Mouse (Mus musculus): ENCODE measurements around the gene Rab3a. TPM values are rescaled to one million over a fixed set of nuclear protein-coding genes. Genes with fewer than 3 reads are reported as not detected.

Gene Rab3a
- polyA plus RNA-seq, 3 experiments from 2014 or later = 4.6 to 8.6 (median 7.9) TPM

- ATAC-seq = no peak
Measured at GRCm38 (mm10) chr8:70802786-70803510, 48.5 kb downstream of the Rab3a start.

DNA sequence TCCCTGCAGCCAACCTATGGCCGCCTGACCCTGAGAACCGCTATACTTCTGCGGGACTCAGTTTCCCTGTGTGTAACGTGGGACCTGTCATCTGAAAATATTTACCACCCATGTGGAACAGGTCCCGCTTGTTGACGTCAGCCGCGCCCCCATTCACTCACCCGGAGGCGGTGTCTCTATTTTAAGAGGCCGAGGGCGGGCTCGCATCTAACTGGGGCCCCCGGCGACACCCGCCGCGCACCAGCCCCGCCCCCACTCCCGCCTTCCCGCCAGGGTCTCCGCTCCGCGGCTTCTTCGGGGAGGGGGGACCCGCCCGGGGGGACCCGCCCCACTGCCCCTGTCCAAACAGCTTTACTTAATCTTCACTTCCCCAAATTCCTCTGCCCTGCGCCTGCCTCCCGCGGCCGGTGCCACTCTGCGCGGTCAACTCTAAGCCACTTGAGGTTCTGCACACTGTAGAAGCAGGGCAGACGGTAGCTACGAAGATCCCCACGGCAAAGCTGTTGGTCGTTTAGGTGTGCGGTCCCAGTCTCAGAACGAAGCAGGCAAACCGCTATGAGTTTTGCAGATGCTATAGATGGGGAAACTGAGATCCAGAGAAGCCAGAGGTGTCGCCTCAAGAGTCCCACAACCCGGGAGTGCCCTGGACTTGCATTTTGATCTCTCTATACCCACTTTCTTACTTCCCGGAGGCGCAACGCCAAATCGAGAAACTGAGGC is 49.4 kb downstream of the Rab3a start:
- no peak for ATAC-seq

GRCm38 (mm10) chr8:70804481-70805206 is 50.2 kb downstream of the Rab3a start, which contains the start of gene Mast3:
Gene Mast3, minus strand, starts transcription at chr8:70805054.
- peak; percentile 44 for ATAC-seq

- ATAC-seq = peak; percentile 67
Measured at GRCm38 (mm10) chr8:70806541-70806940, 52.1 kb downstream of the Rab3a start.

DNA sequence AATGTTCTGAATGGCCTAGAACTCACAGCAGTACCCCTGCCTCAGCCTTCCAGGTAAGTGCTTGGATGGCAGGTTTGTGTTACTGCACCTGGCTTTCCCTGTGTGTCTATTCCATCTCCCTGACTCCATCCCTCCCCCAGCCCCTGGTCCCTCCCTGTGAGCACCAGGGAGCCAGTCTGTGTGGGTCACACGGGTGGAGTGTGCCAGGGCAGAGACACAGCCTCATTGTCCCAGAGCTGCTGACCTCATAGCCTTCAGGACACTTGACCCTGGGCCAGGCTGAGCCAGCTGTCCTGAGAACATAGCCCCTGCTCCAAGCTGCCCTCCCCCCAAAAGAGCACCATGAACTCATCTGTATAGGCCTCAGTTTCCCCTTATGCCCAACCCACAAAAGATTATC is 52.8 kb downstream of the Rab3a start:
- ATAC-seq = no peak

DNA sequence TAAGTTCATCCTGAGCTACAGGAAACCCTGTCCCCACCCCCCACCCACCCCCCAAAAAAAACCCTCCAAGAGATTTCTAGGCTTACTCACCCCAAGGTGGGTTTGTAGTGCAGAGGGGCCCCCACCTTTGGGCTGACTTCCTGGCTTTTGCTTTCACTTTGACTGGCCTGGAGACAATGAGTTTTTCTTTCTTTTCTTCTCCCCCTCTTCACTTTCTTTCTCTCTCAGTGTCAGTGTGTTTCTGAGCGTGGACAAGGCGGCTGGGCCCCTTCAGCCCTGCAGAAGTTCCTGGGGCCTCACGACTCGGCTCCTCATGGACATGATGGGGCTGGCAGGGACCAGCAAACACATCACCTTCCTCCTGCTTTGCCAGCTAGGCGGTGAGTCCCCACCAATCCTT is 53.8 kb downstream of the Rab3a start, which contains the start of gene Il12rb1:
Gene Il12rb1, plus strand, starts transcription at position 211 of the 400 bp plus-strand sequence.
- peak; percentile 65 for ATAC-seq

Other genes with a start within 250 kb of the Rab3a start
- gene Rex1bd, start 247.9 kb upstream of the Rab3a start, polyA plus RNA-seq (2017; shearing (Covaris generic)) = 10 to 100 TPM; 67.7 to 85.1 (median 84.4) TPM
- gene Uba52, start 243.9 kb upstream of the Rab3a start, polyA plus RNA-seq (2017; shearing (Covaris generic)) = 1,000 to 10,000 TPM; 2,608 to 4,221 (median 3,776) TPM
- gene Fkbp8, start 227.0 kb upstream of the Rab3a start, polyA plus RNA-seq (2017; shearing (Covaris generic)) = 100 to 1,000 TPM; 133 to 156 (median 138) TPM
- gene Kxd1, start 226.7 kb upstream of the Rab3a start, polyA plus RNA-seq (2017; shearing (Covaris generic)) = 100 to 1,000 TPM; 138 to 187 (median 180) TPM
- gene Ell, start 215.2 kb upstream of the Rab3a start, polyA plus RNA-seq (2017; shearing (Covaris generic)) = 10 to 100 TPM; 30.5 to 37.0 (median 35.6) TPM
- 10 to 100 TPM; 27.6 to 32.6 (median 31.7) TPM for gene Isyna1, start 160.3 kb upstream of the Rab3a start, polyA plus RNA-seq (2017; shearing (Covaris generic))
- 10 to 100 TPM in 2 of 3 experiments, 1 to 10 TPM in 1; 2.6 to 16.2 (median 14.7) TPM for gene Ssbp4, start 145.8 kb upstream of the Rab3a start, polyA plus RNA-seq (2017; shearing (Covaris generic))
- gene Lrrc25, start 138.5 kb upstream of the Rab3a start, polyA plus RNA-seq (2017; shearing (Covaris generic)) = 1 to 10 TPM in 1 of 3 experiments, under 1 TPM in 2; 0.47 to 3.8 (median 0.71) TPM
- gene Gdf15, start 122.2 kb upstream of the Rab3a start, polyA plus RNA-seq (2017; shearing (Covaris generic)) = not detected
- 1 to 10 TPM; 3.8 to 6.4 (median 4.8) TPM for gene Pgpep1, start 94.3 kb upstream of the Rab3a start, polyA plus RNA-seq (2017; shearing (Covaris generic))
- gene Lsm4, start 81.4 kb upstream of the Rab3a start, polyA plus RNA-seq (2017; shearing (Covaris generic)) = 100 to 1,000 TPM in 1 of 3 experiments, 10 to 100 TPM in 2; 79.0 to 128 (median 97.8) TPM
- gene Jund, start 55.7 kb upstream of the Rab3a start, polyA plus RNA-seq (2017; shearing (Covaris generic)) = 10 to 100 TPM; 13.9 to 23.2 (median 16.6) TPM
- not detected for gene Iqcn, start 51.2 kb upstream of the Rab3a start, polyA plus RNA-seq (2017; shearing (Covaris generic))
- gene Gm3336, start 36.1 kb upstream of the Rab3a start, polyA plus RNA-seq (2017; shearing (Covaris generic)) = under 1 TPM in 1 of 3 experiments, not detected in 2; 0.55 TPM
- under 1 TPM; 0.19 to 0.59 (median 0.25) TPM for gene Pde4c, start 31.0 kb upstream of the Rab3a start, polyA plus RNA-seq (2017; shearing (Covaris generic))
- 10 to 100 TPM; 35.5 to 46.1 (median 42.5) TPM for gene Mpv17l2, start 6.3 kb downstream of the Rab3a start, polyA plus RNA-seq (2017; shearing (Covaris generic))
- 1 to 10 TPM; 2.6 to 5.4 (median 5.4) TPM for gene Pik3r2, start 22.0 kb downstream of the Rab3a start, polyA plus RNA-seq (2017; shearing (Covaris generic))
- 10 to 100 TPM; 14.8 to 20.5 (median 18.4) TPM for gene Mast3, start 50.4 kb downstream of the Rab3a start, polyA plus RNA-seq (2017; shearing (Covaris generic))
- 10 to 100 TPM; 13.8 to 38.5 (median 18.3) TPM for gene Il12rb1, start 53.8 kb downstream of the Rab3a start, polyA plus RNA-seq (2017; shearing (Covaris generic))
- 1 to 10 TPM; 1.9 to 7.8 (median 3.7) TPM for gene Arrdc2, start 85.0 kb downstream of the Rab3a start, polyA plus RNA-seq (2017; shearing (Covaris generic))
- not detected for gene Kcnn1, start 108.6 kb downstream of the Rab3a start, polyA plus RNA-seq (2017; shearing (Covaris generic))
- gene Ccdc124, start 119.3 kb downstream of the Rab3a start, polyA plus RNA-seq (2017; shearing (Covaris generic)) = 100 to 1,000 TPM in 1 of 3 experiments, 10 to 100 TPM in 2; 54.2 to 120 (median 63.1) TPM
- gene Slc5a5, start 138.1 kb downstream of the Rab3a start, polyA plus RNA-seq (2017; shearing (Covaris generic)) = not detected
- gene Rpl18a, start 142.7 kb downstream of the Rab3a start, polyA plus RNA-seq (2017; shearing (Covaris generic)) = over 10,000 TPM in 2 of 3 experiments, 1,000 to 10,000 TPM in 1; 6,080 to 11,053 (median 10,917) TPM
- 10 to 100 TPM; 13.9 to 16.7 (median 13.9) TPM for gene Map1s, start 151.3 kb downstream of the Rab3a start, polyA plus RNA-seq (2017; shearing (Covaris generic))

Measured in inflammation-experienced regulatory T-cells, adult 6 months (primary cell).